Mouse (Mus musculus) heart, embryonic 11.5 days (tissue): ENCODE results near the gene Mxd4. TPM values are rescaled to one million over a fixed set of nuclear protein-coding genes. Genes with fewer than 3 reads are reported as not detected.

Experiments
- ATAC-seq: fragments of 200-750 bp; cut with Nextera tagmentation; replicated peaks from 2 replicates; pipeline ENCODE4 v1.8.0; 2017; ENCODE audit warnings: moderate library complexity; ENCODE audit not compliant: insufficient number of reproducible peaks, low FRiP score, low TSS enrichment
- H3K27ac ChIP-seq: fragments of 300-500 bp; sonication (generic); 2 replicates; pipeline ENCODE4 v1.5.1; 2014; ENCODE audit warnings: mild to moderate bottlenecking, low read depth, low read length
- H3K27me3 ChIP-seq: fragments of 300-500 bp; sonication (generic); 2 replicates; pipeline ENCODE4 v1.6.1; 2014; ENCODE audit warnings: mild to moderate bottlenecking, low read length, mixed read lengths; ENCODE audit not compliant: control insufficient read depth, insufficient read depth
- H3K36me3 ChIP-seq: fragments of 300-500 bp; sonication (generic); 2 replicates; pipeline ENCODE4 v1.6.1; 2014; ENCODE audit warnings: mild to moderate bottlenecking, low read length, moderate library complexity, mixed read lengths; ENCODE audit not compliant: control insufficient read depth, insufficient read depth
- H3K4me1 ChIP-seq: fragments of 300-500 bp; sonication (generic); 2 replicates; pipeline ENCODE4 v1.6.1; 2014; ENCODE audit warnings: low read length; ENCODE audit not compliant: control insufficient read depth, insufficient read depth
- H3K4me2 ChIP-seq: fragments of 300-500 bp; sonication (generic); 2 replicates; pipeline ENCODE4 v1.6.1; 2014; ENCODE audit warnings: mild to moderate bottlenecking, moderate library complexity
- H3K4me3 ChIP-seq: fragments of 300-500 bp; sonication (generic); 2 replicates; pipeline ENCODE4 v1.5.1; 2014; ENCODE audit warnings: low read depth, low read length
- H3K9ac ChIP-seq: fragments of 300-500 bp; sonication (generic); 2 replicates; pipeline ENCODE4 v1.6.1; 2014; ENCODE audit warnings: mild to moderate bottlenecking, low read depth, low read length, moderate library complexity
- H3K9me3 ChIP-seq: fragments of 300-500 bp; sonication (generic); replicated peaks from 2 replicates; pipeline ENCODE4 v1.6.1; 2016; ENCODE audit warnings: low read length; ENCODE audit not compliant: control insufficient read depth
- WGBS: fragments of 180-500 bp; shearing (Covaris S2); extraction: QIAGEN DNeasy Blood & Tissue Kit; methylation state at CpG from one replicate; pipeline ENCODE4 v1.1.7; 2014; ENCODE audit not compliant: insufficient replicate concordance; 5-methylcytosine and 5-hydroxymethylcytosine counted together
- polyA plus RNA-seq: library from polyadenylated mRNA; unstranded; fragments of >200 nt; fragmentation: Nextera tagmentation; extraction: Ambion mirVana; gene quantifications from 2 replicates; pipeline ENCODE4 v1.2.1, GENCODE M21; 2014

The Mxd4 gene
- polyA plus RNA-seq, 1 experiment from 2014 or later = 23.3 TPM

- 18% methylated on average over 2 of the region's 2 CpGs for WGBS
- H3K9me3 ChIP-seq = no peaks in the 10 kb centered on the region
- no peak overlapping the region for H3K9ac ChIP-seq
- no peak overlapping the region for H3K27ac ChIP-seq
- no peaks in the 10 kb centered on the region for H3K27me3 ChIP-seq
- H3K4me2 ChIP-seq = no peak overlapping the region
- H3K4me1 ChIP-seq = peaks cover 16% of the 10 kb centered on the region
- ATAC-seq = no peak
- no peak overlapping the region for H3K4me3 ChIP-seq
- no peaks in the 10 kb centered on the region for H3K36me3 ChIP-seq
Measured at GRCm38 (mm10) chr5:34205788-34206187, 18.3 kb upstream of the Mxd4 start.

GRCm38 (mm10) chr5:34204911-34205310, 17.4 kb upstream of the Mxd4 start:
- no peak for ATAC-seq
- 69% methylated on average over 2 of the region's 2 CpGs for WGBS
- no peaks in the 10 kb centered on the region for H3K27me3 ChIP-seq

GRCm38 (mm10) chr5:34202006-34202405, 14.5 kb upstream of the Mxd4 start:
- Histone ChIP-seq H3K9me3 (no peaks in the 10 kb centered on the region), H3K4me3 (no peak overlapping the region), H3K4me1 (peaks cover 14% of the 10 kb centered on the region), H3K27ac (no peak overlapping the region), H3K36me3 (no peaks in the 10 kb centered on the region), H3K4me2 (no peak overlapping the region), H3K27me3 (no peaks in the 10 kb centered on the region), H3K9ac (no peak overlapping the region)
- WGBS = 73% methylated on average over 4 of the region's 4 CpGs
- no peak for ATAC-seq

More at GRCm38 (mm10) chr5:34204911-34205310, 17.4 kb upstream of the Mxd4 start:
- H3K4me3 ChIP-seq = no peak overlapping the region
- H3K4me1 ChIP-seq = peaks cover 16% of the 10 kb centered on the region
- H3K9me3 ChIP-seq = no peaks in the 10 kb centered on the region
- H3K27ac ChIP-seq = no peak overlapping the region
- H3K9ac ChIP-seq = no peak overlapping the region
- H3K4me2 ChIP-seq = no peak overlapping the region
- H3K36me3 ChIP-seq = no peaks in the 10 kb centered on the region

- WGBS = 61% methylated on average over 2 of the region's 2 CpGs
- no peaks in the 10 kb centered on the region for H3K9me3 ChIP-seq
- no peak overlapping the region for H3K9ac ChIP-seq
- no peaks in the 10 kb centered on the region for H3K36me3 ChIP-seq
- ATAC-seq = no peak
- H3K4me2 ChIP-seq = no peak overlapping the region
- no peaks in the 10 kb centered on the region for H3K27me3 ChIP-seq
- H3K4me1 ChIP-seq = peaks cover 14% of the 10 kb centered on the region
- no peak overlapping the region for H3K27ac ChIP-seq
- no peak overlapping the region for H3K4me3 ChIP-seq
Measured at GRCm38 (mm10) chr5:34201396-34201795, 13.9 kb upstream of the Mxd4 start.

GRCm38 (mm10) chr5:34198615-34199014, 11.1 kb upstream of the Mxd4 start:
- Histone ChIP-seq H3K4me3 (no peak overlapping the region), H3K4me1 (peaks cover 7% of the 10 kb centered on the region; the same call in 1 of the 2 replicates), H3K9ac (no peak overlapping the region), H3K27me3 (no peaks in the 10 kb centered on the region), H3K27ac (no peak overlapping the region), H3K9me3 (no peaks in the 10 kb centered on the region), H3K36me3 (no peaks in the 10 kb centered on the region), H3K4me2 (no peak overlapping the region)
- WGBS = 84% methylated on average over 6 of the region's 6 CpGs
- ATAC-seq = no peak

- Histone ChIP-seq H3K4me3 (no peak overlapping the region), H3K27me3 (no peaks in the 10 kb centered on the region), H3K4me1 (peaks cover 7% of the 10 kb centered on the region; the same call in 1 of the 2 replicates), H3K4me2 (no peak overlapping the region), H3K27ac (no peak overlapping the region), H3K9ac (no peak overlapping the region), H3K9me3 (no peaks in the 10 kb centered on the region), H3K36me3 (no peaks in the 10 kb centered on the region)
- no peak for ATAC-seq
- 72% methylated on average over 4 of the region's 4 CpGs for WGBS
Measured at GRCm38 (mm10) chr5:34197243-34197642, 9.7 kb upstream of the Mxd4 start.

- Histone ChIP-seq H3K9ac (no peak overlapping the region), H3K4me2 (no peak overlapping the region), H3K4me3 (no peak overlapping the region), H3K27me3 (no peaks in the 10 kb centered on the region), H3K27ac (no peak overlapping the region), H3K36me3 (no peaks in the 10 kb centered on the region), H3K9me3 (no peaks in the 10 kb centered on the region), H3K4me1 (peaks cover 3% of the 10 kb centered on the region; the same call in 1 of the 2 replicates)
- 71% methylated on average over 7 of the region's 7 CpGs for WGBS
- no peak for ATAC-seq
Measured at GRCm38 (mm10) chr5:34196423-34196822, 8.9 kb upstream of the Mxd4 start.

- Histone ChIP-seq H3K9me3 (no peaks in the 10 kb centered on the region), H3K4me3 (no peak overlapping the region), H3K9ac (no peak overlapping the region), H3K36me3 (no peaks in the 10 kb centered on the region), H3K4me2 (no peak overlapping the region), H3K27me3 (no peaks in the 10 kb centered on the region), H3K4me1 (no peaks in the 10 kb centered on the region; the same call in 1 of the 2 replicates), H3K27ac (no peak overlapping the region)
- peak; percentile 35; the same call in 1 of the 2 replicates for ATAC-seq
- 87% methylated on average over 12 of the region's 12 CpGs for WGBS
Measured at GRCm38 (mm10) chr5:34195786-34196185, 8.3 kb upstream of the Mxd4 start.

GRCm38 (mm10) chr5:34194975-34195662, 7.6 kb upstream of the Mxd4 start:
- no peak overlapping the region for H3K4me2 ChIP-seq
- no peaks in the 10 kb centered on the region for H3K36me3 ChIP-seq
- H3K27me3 ChIP-seq = no peaks in the 10 kb centered on the region
- H3K4me3 ChIP-seq = no peak overlapping the region
- no peak overlapping the region for H3K9ac ChIP-seq
- no peak overlapping the region for H3K27ac ChIP-seq
- ATAC-seq = no peak
- H3K4me1 ChIP-seq = no peaks in the 10 kb centered on the region
- WGBS = 68% methylated on average over 6 of the region's 6 CpGs
- H3K9me3 ChIP-seq = no peaks in the 10 kb centered on the region
